Mouse (Mus musculus) myocyte (in vitro differentiated cells): ENCODE results near the gene Olfr601.

Experiments
- E2F4 ChIP-seq: IDR thresholded peaks from one replicate; pipeline ENCODE4 v1.6.1; 2011; ENCODE audit warnings: mild to moderate bottlenecking, control low read depth, moderate library complexity; ENCODE audit not compliant: insufficient read depth
- MAX ChIP-seq: IDR thresholded peaks from one replicate; pipeline ENCODE4 v1.6.1; 2011; ENCODE audit warnings: low read depth, mild to moderate bottlenecking, control low read depth
- POLR2A ChIP-seq: IDR thresholded peaks from one replicate; pipeline ENCODE4 v1.6.1; 2011; ENCODE audit warnings: low read depth, mild to moderate bottlenecking, control low read depth, moderate library complexity; ENCODE audit not compliant: insufficient read length
- POLR2AphosphoS2 ChIP-seq: IDR thresholded peaks from one replicate; pipeline ENCODE4 v1.6.1; 2011; ENCODE audit warnings: low read depth, control low read depth; ENCODE audit not compliant: insufficient read length

DNA sequence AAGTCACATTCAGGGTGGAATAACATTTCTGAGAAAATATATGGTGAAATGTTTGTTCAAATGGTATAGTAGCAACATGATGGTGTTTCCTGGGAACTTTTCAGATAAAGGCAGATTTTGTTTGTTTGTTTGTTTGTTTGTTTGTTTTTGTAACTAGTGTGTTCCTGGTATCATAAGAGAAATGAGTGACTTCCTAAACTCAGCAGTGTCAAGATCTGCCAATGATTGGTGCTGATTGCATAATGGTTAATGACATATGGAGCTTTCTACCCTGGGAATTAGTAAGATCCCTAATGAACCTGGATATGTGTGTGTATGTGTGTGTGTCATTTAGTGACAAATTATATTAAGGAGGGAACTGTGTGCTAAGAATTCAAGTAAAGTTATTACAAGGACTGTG lies 39.2 kb downstream of the Olfr601 start, which contains the start of gene Olfr598:
- no peak for TF ChIP-seq MAX
- no peak for TF ChIP-seq POLR2A
- no peak for TF ChIP-seq E2F4
- TF ChIP-seq POLR2AphosphoS2 = no peak
